Mouse (Mus musculus) liver, embryonic 14.5 days (tissue): ENCODE data around the gene Fgfr2. TPM values are rescaled to one million over a fixed set of nuclear protein-coding genes. Genes with fewer than 3 reads are reported as not detected.

Experiments used
- ATAC-seq: fragments of 200-750 bp; cut with Nextera tagmentation; 2 replicates; pipeline ENCODE4 v1.8.0; 2017; ENCODE audit warnings: moderate number of reproducible peaks, mild to moderate bottlenecking, moderate library complexity; ENCODE audit not compliant: insufficient read depth
- DNase-seq, 3 experiments: peaks; one replicate each; pipeline ENCODE4 v3.0.0-alpha.2; 2012 to 2013; ENCODE audit warnings: low read depth in 3 of 3, low spot score in 3 of 3
- H3K27ac ChIP-seq: fragments of 300-500 bp; sonication (generic); 2 replicates; pipeline ENCODE4 v1.5.1; 2014; ENCODE audit warnings: moderate library complexity, mild to moderate bottlenecking, control low read depth, inconsistent platforms
- H3K27me3 ChIP-seq: fragments of 300-500 bp; sonication (generic); 2 replicates; pipeline ENCODE4 v1.6.1; 2014; ENCODE audit warnings: mild to moderate bottlenecking, low read length, moderate library complexity; ENCODE audit not compliant: control insufficient read depth, insufficient read depth
- H3K36me3 ChIP-seq: fragments of 300-500 bp; sonication (generic); replicated peaks from 2 replicates; pipeline ENCODE4 v1.6.1; 2014; ENCODE audit warnings: low read depth; ENCODE audit not compliant: control insufficient read depth, insufficient read depth
- H3K4me1 ChIP-seq, 2 experiments: fragments of 200-500 bp in 1 of 2; fragments of 300-500 bp in 1 of 2; sonication (generic) in 1 of 2; replicated peaks; 2 replicates each; pipeline ENCODE4 v1.6.1; 2012 to 2014; ENCODE audit warnings: antibody characterized with exemption in 1 of 2, inconsistent platforms in 1 of 2, low read length in 1 of 2; ENCODE audit not compliant: control insufficient read depth in 2 of 2, insufficient read depth in 2 of 2
- H3K4me2 ChIP-seq: fragments of 300-500 bp; sonication (generic); 2 replicates; pipeline ENCODE4 v1.6.1; 2014; ENCODE audit warnings: low read depth, mild to moderate bottlenecking, control low read depth, moderate library complexity
- H3K4me3 ChIP-seq, 2 experiments: fragments of 200-500 bp in 1 of 2; fragments of 300-500 bp in 1 of 2; sonication (generic) in 1 of 2; 2 replicates each; pipeline ENCODE4 v1.5.1; 2012 to 2014; ENCODE audit warnings: low read depth in 2 of 2, low read length in 2 of 2, mild to moderate bottlenecking in 2 of 2, control low read depth in 1 of 2, inconsistent platforms in 1 of 2, moderate library complexity in 1 of 2; ENCODE audit not compliant: insufficient read depth in 1 of 2
- H3K9ac ChIP-seq: fragments of 300-500 bp; sonication (generic); replicated peaks from 2 replicates; pipeline ENCODE4 v1.6.1; 2014; ENCODE audit warnings: mild to moderate bottlenecking, control low read depth, moderate library complexity
- H3K9me3 ChIP-seq: fragments of 300-500 bp; sonication (generic); 2 replicates; pipeline ENCODE4 v1.6.1; 2016; ENCODE audit warnings: low read length, mixed read lengths; ENCODE audit not compliant: control insufficient read depth
- CTCF ChIP-seq: IDR thresholded peaks from 2 replicates; pipeline ENCODE4 v1.5.1; 2016; ENCODE audit warnings: antibody characterized with exemption, low read depth, control low read depth
- EP300 ChIP-seq: IDR thresholded peaks from 2 replicates; pipeline ENCODE4 v1.6.1; 2016; ENCODE audit warnings: antibody characterized with exemption, low read depth
- WGBS: fragments of 180-500 bp; shearing (Covaris S2); extraction: QIAGEN DNeasy Blood & Tissue Kit; methylation state at CpG from one replicate; pipeline ENCODE4 v1.1.7; 2014; ENCODE audit not compliant: insufficient replicate concordance; 5-methylcytosine and 5-hydroxymethylcytosine counted together
- polyA plus RNA-seq, 2 experiments: library from polyadenylated mRNA; depleted of rRNA in 1 of 2; stranded (reverse) in 1 of 2; unstranded in 1 of 2; fragments of >200 nt; fragmentation: Nextera tagmentation in 1 of 2; extraction: Ambion mirVana in 1 of 2; gene quantifications; 2 replicates each; pipeline versions ENCODE4 v1.2.1 to v1.2.3; 2012 to 2014

Gene Fgfr2
- polyA plus RNA-seq, 2 experiments: 7.9 to 8.8 TPM

- Histone ChIP-seq H3K27me3 (no peaks in the 10 kb centered on the region), H3K9me3 (no peaks in the 10 kb centered on the region), H3K27ac (no peak overlapping the region), H3K4me3 (no peak overlapping the region), H3K4me2 (no peak overlapping the region), H3K9ac (no peak overlapping the region), H3K4me1 (peaks cover 0 to 17% of the 10 kb centered on the region in 2 experiments; a peak in 2 of 4 replicates), H3K36me3 (no peaks in the 10 kb centered on the region)
- 76% methylated on average over 4 of the region's 4 CpGs for WGBS
- TF ChIP-seq EP300 (no peak), CTCF (no peak)
- ATAC-seq: peak; percentile 51; the same call in 1 of the 2 replicates
- DNase-seq: no peak
Observed at GRCm38 (mm10) chr7:130563276-130563675, 2559.9 kb downstream of the Fgfr2 start.

DNA sequence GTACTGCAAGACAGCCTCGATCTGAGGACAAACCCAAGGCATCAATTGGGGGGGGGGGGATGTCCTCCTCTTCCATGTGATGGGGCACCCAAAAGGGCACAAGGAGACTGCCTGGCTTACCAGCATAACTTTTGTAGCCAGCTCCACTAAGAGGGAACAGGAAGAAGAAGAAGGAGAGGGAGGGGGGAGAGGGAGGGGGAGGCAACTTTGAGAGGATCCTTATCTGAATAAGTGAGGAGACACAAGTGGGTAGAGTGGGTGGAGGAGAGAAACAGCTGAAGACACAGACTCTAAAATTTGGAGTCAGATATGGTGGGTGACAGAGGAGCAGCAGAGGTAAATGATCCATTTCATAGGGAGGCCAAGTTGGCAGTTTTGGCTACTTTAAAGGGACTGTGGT lies 2562.2 kb downstream of the Fgfr2 start:
- H3K27me3 ChIP-seq: no peaks in the 10 kb centered on the region
- peaks cover 0 to 17% of the 10 kb centered on the region in 2 experiments; a peak in 2 of 4 replicates for H3K4me1 ChIP-seq
- H3K9ac ChIP-seq: no peak overlapping the region
- no peak overlapping the region for H3K4me3 ChIP-seq
- H3K27ac ChIP-seq: no peak overlapping the region
- WGBS: 44% methylated on average over 1 of the region's 1 CpGs
- ATAC-seq (peak; percentile 47; the same call in 1 of the 2 replicates), DNase-seq (no peak)
- H3K4me2 ChIP-seq: no peak overlapping the region
- no peaks in the 10 kb centered on the region for H3K9me3 ChIP-seq
- no peak for TF ChIP-seq EP300
- no peak for TF ChIP-seq CTCF
- H3K36me3 ChIP-seq: no peaks in the 10 kb centered on the region

DNA sequence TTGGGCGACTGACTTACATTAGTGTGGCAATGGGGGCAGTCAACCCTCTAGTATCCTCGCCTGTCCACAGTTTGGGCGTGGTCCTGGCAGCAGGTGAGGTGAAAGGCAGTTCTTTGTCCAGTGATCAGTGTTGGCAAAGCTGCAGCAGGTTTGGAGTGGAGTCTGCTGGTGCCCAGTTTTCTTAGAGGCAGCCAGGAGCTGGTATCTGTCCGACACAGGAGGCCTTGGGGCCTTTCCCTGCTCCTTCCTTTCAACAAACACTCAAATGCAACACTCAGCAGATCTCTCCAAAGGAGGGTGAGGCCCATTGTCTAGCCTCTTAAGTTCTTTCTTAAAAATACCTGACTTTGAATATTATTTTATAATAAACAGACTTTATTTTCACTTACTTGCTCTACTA lies 2564.6 kb downstream of the Fgfr2 start:
- ATAC-seq (no peak), DNase-seq (no peak)
- no peak overlapping the region for H3K27ac ChIP-seq
- no peak for TF ChIP-seq CTCF
- no peak overlapping the region for H3K9ac ChIP-seq
- H3K4me3 ChIP-seq: no peak overlapping the region
- no peaks in the 10 kb centered on the region for H3K36me3 ChIP-seq
- H3K9me3 ChIP-seq: no peaks in the 10 kb centered on the region
- 40% methylated on average over 4 of the region's 4 CpGs for WGBS
- H3K4me1 ChIP-seq: peaks cover 0 to 9% of the 10 kb centered on the region in 2 experiments; a peak in 2 of 4 replicates
- H3K27me3 ChIP-seq: no peaks in the 10 kb centered on the region
- H3K4me2 ChIP-seq: no peak overlapping the region

DNA sequence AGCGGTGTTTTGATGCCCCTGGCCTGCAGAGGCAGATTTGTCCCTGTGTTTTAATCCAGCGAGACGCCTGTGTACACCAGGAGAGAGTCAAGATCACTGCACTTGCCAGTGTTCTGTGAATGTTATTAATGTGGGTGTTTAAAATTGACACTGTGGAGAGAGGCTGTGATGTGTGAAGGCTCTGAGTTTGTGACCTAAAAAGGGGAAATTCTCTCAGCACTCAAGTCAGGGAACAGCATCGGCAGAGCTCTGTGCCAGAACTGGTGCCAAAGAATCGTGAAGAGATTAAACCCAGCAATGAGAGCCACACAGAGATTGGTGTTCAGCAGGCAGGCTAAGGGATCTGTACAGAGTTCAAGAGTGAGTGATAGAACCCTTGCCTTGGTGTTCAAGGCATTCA lies 2567.6 kb downstream of the Fgfr2 start:
- Histone ChIP-seq H3K9me3 (no peaks in the 10 kb centered on the region), H3K4me1 (peaks cover 0 to 1% of the 10 kb centered on the region in 2 experiments; a peak in 2 of 4 replicates), H3K4me2 (no peak overlapping the region), H3K27ac (no peak overlapping the region), H3K27me3 (no peaks in the 10 kb centered on the region), H3K9ac (no peak overlapping the region), H3K4me3 (no peak overlapping the region), H3K36me3 (no peaks in the 10 kb centered on the region)
- DNase-seq (no peak), ATAC-seq (no peak)
- WGBS: 71% methylated on average over 5 of the region's 5 CpGs
- TF ChIP-seq CTCF: no peak
- no peak for TF ChIP-seq EP300

DNA sequence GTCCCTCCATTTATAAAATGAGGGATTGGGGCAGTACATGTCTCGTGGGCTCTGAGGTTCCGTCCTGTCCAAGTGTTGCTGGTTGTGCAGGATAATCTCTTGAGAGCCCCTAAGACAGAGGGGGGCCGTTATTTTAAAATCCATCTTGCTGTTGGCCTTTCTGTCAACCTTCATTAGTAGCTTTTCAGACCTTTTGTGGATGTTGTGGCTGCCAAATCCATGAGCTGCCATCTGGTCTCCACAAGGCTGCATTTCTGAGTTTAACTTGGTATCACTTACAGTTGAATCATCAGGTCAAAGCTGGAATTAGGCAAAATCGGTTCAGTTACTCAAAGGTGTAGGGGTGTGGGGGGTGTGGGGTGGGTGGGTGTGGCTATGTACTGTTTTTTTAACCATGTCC lies 2569.8 kb downstream of the Fgfr2 start:
- Histone ChIP-seq H3K27ac (no peak overlapping the region), H3K4me2 (no peak overlapping the region), H3K4me3 (no peak overlapping the region), H3K9ac (no peak overlapping the region), H3K27me3 (no peaks in the 10 kb centered on the region), H3K4me1 (no peaks in the 10 kb centered on the region), H3K9me3 (no peaks in the 10 kb centered on the region), H3K36me3 (no peaks in the 10 kb centered on the region)
- no peak for TF ChIP-seq CTCF
- no peak for TF ChIP-seq EP300
- 59% methylated on average over 4 of the region's 4 CpGs for WGBS
- ATAC-seq (no peak), DNase-seq (no peak)
